Mouse (Mus musculus) erythroblast, embryonic 14.5 days (primary cell): ENCODE measurements around the gene Cyp2a22.
"Not testable (repeated sequence)": the region's sequence is repeated elsewhere in the genome, so short reads cannot be mapped to it uniquely, and the experiment has no call there.

Source experiments
- GATA1 ChIP-seq: IDR thresholded peaks from 2 replicates; pipeline ENCODE4 v1.6.1; 2012; ENCODE audit warnings: low read length, inconsistent platforms, mixed read lengths
- TAL1 ChIP-seq: IDR thresholded peaks from 3 replicates; pipeline ENCODE4 v1.6.1; 2012; ENCODE audit warnings: low read length, inconsistent platforms, mixed read lengths

GRCm38 (mm10) chr7:26962371-26962770 lies 23.2 kb upstream of the Cyp2a22 start:
- TF ChIP-seq TAL1, GATA1: not testable (repeated sequence)
